Mouse (Mus musculus) mouse trophoblast stem cell (cell line): ENCODE results near the gene Ica1.

Source experiments
- in situ Hi-C, 2 experiments: fragments of 300-500 bp; cut with MseI, MboI; formaldehyde crosslinking; loops; 2 replicates in 1 of 2; 3 replicates in 1 of 2; pipeline ENCODE4 v1.15.1; 2025

The Ica1 gene

DNA sequence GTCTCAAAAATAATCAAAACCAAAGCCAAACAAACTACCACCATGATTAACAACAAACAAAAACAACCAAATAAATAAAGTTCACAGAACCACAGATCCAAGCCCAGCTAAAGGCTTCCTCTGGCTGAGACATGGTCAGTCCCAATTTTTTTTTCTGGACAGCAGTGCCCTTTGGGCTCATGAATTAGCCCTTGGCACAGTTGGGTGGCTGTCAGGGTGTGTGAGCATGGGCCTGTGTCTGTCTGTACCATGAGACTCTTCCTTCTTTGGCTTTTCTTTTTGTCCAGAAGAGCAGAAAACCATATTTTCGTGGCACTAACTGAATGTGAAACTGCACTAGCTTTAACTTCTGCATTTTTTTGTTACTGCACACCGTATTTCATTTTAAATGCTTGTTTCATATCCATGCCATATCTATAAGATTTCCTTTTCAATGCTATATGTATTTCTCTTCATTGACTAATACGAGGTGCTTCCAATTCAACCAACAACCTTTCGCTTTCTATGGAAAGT is 34.0 kb downstream of the Ica1 start:
- in situ Hi-C loops = no loop called here

DNA sequence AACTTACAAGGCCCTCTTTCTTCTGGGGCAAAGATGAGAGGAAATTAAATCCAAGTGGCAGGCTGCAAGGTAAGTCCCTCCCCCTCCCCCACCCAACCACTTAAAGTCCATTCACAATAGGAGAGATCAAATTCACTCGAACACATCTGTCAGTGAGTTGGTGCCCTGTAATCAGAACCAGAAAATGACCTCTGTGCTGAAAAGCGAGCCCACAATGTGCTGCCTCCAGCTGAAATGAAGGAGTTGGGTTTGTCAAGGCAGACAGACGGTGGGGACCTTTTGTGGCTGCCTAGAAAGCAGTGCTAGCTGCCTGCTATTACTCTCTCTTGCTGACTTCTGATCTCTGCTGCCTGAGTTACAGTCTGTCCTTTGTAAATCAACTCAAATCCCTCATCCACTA is 35.8 kb downstream of the Ica1 start:
- in situ Hi-C loops = no loop called here

DNA sequence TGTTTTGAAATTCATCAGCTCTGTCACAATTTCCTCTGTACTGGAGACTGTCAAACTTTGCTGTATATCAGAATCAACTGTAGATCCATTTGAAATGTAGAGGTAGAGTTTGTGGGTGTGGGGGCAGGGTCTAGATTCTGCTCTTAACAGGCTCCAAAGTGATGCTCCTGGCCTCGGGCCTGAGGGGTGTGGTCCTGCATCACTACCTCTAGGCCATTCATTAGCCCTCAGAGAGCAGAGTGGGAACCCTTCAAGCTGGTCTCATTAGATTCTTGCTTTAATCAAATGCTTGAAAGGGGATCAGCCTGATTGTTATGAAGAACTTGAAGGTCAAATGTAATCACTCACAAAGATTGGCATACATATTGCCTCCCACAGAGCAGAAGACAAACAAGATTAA is 36.6 kb downstream of the Ica1 start:
- in situ Hi-C loops = no loop called here

DNA sequence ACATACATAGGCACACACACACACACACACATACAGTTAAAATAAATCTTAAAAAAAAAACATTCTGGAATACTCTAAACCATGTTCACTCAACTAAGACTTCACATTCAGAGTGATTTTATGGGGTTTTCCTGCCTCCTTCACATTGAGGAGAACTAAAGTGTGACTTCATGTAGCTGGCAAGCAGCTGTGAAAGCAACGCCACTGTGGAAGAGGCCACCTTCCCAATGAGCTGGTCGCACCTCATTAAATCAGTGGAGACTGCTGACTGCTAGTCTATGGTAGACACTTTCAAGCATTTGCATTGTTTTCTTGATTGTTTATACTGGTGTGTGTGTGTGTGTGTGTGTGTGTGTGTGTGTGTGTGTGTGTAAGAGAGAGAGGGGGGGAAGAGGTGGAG is 38.2 kb downstream of the Ica1 start:
- in situ Hi-C loops = no loop called here

DNA sequence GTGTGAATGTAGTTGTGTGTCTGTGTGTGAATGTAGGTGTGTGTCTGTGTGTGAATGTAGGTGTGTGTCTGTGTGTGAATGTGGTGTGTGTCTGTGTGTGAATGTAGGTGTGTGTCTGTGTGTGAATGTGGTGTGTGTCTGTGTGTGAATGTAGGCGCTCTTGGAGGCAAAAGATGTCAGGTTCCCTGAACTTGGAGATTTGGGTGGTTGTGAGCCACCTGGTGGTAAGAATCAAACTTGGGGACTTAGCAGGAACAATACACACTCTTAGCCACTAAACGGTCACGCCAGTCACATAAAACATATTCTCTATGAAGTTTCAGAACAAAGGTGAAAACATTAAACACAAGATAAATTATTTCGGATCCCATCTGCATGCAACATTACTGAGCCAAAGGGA is 39.9 kb downstream of the Ica1 start:
- in situ Hi-C loops = no loop called here

DNA sequence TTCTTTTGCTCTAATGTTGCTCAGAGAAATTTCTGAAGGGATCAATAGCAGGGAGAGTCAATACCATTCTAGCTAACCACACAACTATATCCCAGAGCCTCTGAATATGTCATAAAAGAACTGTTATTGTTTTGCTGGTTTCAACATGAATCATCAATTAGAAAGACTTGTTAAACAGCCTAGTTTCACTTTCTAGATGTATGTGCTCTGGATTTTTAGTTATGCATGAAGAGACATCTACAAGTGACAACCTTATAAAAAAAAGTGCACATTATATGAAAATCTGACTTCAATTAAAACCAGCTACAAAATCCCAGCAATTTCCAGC is 41.8 kb downstream of the Ica1 start:
- in situ Hi-C loops = no loop called here

DNA sequence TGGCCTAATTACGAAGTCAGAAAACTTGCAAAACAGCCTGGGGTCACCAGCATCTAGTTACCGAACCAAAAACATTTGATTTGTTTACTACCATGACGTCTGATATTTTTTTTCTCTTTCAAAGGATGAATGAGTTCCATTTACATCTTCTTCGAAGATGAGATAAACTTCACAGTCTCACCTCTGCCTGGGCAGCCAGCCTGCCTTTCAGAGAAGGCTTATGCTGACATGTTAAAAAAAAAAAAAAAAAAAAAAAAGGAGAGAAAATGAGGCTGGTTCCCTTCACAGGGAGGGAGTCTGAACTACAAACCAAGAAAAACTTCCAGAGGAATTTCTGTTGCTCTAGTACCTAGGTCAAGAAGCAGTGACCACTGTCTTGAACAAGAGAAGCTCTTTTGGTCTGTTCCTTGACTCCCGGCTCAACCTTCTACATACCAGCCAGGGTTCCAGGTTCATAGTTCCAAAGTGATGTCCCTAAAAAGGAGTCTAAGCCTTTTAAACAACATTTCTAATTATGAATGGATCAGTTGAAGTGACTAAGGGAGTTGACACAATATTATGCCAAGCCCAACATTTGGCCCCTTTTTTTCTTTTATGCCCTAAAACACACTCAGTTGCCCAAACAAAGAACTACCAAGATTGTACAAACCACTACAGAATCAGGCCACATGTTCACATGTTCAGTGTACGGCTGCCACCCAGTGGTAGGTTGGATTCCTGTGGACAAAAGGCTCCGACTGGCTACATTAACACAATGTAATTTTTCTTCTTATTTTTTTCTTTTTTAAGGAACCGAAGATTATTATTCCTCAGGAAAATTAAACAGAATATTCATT is 42.4 kb downstream of the Ica1 start:
- in situ Hi-C loops = no loop called here

DNA sequence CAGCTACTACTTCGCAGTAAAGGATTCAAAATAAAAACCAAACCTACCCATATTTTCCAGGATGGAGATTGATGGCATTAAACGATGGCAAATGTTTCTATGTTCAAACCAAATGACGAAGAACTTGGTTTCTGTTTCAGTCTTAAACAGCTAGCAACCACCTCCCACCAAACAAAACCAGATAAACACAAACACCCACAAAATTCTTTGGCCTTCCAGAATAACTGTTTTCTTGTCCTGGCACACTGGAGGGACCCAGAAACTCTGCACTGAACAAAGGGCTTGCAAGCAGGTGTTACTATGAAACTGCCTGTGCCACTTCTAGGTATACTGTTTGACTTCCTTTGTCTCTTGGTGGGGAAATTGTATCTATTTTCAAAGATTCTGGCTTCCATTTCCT is 43.2 kb downstream of the Ica1 start:
- in situ Hi-C loops = no loop called here

DNA sequence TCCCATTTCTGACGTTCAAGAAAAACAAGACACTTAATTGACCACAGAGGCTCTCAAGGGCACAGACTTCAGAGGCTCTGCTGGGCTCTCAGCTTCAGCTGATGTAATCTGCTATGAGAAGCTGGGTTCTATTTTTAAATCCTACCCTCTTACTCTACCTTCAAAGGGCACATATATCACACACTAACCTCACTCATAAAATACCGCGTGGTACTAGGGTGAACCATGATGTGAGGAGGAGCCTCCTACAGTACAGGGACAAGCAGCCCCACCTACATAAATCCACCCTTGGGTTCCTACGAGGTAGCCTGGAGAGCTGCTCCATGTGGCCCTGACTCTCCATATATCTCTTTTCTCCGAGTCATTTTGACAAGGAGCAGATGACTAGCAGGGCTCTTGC is 45.8 kb downstream of the Ica1 start:
- in situ Hi-C loops = no loop called here

DNA sequence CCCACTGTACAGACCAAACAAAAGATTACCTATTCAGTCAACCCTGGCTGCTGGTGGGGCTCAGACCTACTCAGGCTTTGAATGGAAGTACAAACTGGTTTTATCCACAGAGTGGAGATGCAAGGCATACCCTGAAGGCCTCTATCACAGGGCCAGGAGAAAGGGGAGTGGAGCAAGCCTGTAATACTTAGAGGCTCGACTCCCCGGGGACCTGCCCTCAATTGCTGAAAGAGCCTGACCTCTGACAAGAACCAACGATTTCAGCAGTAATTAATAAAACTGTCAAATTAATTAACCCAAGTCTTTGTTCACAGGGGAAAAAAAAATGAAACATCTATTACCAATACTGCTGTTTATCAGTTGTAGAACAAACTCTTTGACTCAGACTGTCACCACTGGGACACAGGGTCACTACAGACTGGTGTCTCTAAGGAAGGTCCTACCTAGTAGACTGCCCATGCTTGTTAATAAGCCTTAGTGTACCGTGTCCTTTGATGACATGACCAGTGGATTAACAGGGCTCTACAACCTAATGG is 46.6 kb downstream of the Ica1 start:
- in situ Hi-C loops = no loop called here

DNA sequence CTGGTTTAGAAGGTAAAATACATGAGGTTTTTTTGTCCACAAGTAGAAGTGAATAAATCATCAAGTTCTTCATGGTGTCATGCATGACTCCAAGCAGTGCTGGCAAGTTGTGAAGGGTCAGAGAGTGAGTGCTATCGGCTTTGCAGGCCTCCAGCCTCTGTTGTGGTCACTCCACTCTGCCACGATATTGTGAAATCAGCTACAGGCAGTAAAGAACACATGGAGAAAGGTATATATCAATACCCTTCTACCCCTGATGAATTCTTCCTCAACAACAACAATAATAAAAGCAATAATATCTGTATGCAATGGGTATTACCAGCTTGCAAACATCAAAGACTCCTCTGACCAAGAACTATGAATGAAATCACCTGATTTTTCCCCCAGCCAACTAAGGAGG is 47.9 kb downstream of the Ica1 start:
- in situ Hi-C loops = no loop called here

DNA sequence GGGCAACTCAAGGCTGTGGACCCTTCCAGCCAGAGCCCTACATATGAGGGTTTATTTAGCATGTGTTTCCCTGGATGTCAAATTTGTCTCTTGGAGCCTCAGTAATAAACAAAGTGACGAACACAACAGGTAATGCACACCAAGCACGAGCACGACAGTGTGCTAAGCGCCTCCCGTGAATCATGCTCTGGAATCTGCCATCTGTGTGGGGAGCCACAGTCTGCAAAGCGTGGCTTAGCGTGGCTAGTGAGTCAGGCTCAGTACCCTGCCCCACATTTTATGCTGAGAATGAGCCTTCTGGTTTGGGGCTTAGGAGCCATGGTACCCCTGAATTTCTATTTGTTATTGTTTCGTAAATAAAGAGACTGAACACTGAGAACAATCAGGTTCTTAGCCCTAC is 50.5 kb downstream of the Ica1 start:
- in situ Hi-C loops = no loop called here

DNA sequence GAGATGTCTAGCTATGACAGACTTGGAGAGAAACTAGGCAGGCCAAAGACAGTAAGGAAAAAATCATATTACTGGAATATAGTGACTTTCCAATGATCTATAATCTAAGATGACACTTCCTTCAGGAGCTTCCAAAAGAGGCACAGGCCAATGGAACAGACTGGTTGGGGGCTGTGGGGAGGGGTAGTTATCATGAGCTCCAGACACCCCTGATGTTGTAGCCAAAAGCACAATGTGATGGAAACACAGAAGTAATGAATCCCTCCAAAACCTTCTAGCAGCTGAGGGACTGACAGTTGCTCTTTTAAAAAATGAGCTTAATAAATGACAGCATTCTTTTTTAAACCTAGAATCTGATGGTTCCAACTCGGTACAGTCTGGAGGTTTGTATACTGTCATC is 52.7 kb downstream of the Ica1 start:
- in situ Hi-C loops = no loop called here

DNA sequence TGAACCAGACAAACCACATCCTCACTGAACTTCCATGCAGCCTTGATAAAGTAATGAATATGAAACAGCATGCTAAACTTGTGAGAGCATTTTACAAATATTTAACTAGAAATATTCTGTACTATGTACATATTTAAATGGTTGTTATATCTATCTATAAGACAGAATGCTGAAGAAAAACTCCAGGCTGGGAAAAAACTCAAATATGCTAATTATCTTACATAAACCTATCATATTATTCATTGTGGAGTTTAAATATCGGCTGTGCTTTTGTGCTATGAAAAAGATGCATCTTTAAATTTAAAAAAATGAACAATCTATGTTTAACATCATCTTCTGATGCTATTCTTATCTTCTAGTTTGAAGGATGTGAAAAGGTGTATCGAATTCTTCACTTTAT is 58.6 kb downstream of the Ica1 start:
- in situ Hi-C loops = no loop called here

DNA sequence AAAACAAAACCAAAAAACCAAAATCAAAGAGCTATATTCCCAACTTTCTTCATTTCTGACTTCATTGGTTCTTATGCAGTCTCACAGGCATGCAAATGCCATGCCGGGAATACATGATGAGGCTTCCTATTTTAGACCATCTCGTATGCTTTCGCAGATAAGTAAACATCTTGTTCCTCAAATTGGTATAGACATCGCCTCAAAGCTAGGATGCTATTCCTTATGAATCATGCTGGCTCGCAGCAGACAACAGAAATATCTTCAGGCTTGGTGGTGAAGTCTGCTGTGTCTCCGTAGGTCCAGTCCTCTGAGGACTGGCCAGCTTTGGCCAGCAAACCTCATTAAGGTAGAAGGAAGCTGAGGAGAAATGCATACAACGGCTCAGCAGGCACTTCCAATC is 60.3 kb downstream of the Ica1 start:
- in situ Hi-C loops = no loop called here

DNA sequence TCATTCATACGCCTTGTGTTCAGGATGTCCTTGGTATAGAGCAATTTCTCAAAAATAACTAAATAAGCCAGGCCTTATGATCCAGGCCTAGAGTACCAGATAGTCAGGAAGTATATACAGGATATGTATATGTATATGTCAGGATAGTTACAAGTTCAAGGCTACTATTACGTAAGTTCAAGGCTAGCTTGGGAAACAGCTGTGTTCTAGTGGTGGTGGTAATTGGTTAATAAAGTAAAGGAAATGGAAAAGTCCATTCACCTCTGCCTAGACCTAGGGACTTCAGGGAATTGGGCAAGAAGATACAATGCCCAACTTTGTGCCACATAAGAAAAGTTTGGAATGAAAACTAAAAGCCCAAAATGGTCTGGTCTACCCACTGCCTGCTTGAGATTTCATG is 61.7 kb downstream of the Ica1 start:
- in situ Hi-C loops = no loop called here

DNA sequence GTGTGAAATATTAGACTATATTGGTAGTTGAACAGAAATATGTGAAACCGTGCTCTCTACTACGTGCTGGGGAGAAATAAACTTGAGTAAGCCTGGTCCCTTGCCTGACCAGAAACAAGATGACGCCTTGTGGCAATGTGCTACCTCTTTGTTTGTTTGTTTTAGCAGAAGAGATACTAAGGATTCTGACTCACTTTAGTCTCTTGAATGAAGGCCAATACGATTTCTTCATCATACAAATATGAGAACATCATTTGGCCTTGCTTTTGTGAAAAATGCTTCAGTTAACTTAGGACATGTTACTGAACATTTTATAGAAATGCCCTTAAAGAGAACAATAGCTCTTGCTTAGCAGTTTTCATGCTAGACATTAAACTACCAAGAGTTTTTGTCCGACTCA is 67.0 kb downstream of the Ica1 start:
- in situ Hi-C loops = no loop called here

DNA sequence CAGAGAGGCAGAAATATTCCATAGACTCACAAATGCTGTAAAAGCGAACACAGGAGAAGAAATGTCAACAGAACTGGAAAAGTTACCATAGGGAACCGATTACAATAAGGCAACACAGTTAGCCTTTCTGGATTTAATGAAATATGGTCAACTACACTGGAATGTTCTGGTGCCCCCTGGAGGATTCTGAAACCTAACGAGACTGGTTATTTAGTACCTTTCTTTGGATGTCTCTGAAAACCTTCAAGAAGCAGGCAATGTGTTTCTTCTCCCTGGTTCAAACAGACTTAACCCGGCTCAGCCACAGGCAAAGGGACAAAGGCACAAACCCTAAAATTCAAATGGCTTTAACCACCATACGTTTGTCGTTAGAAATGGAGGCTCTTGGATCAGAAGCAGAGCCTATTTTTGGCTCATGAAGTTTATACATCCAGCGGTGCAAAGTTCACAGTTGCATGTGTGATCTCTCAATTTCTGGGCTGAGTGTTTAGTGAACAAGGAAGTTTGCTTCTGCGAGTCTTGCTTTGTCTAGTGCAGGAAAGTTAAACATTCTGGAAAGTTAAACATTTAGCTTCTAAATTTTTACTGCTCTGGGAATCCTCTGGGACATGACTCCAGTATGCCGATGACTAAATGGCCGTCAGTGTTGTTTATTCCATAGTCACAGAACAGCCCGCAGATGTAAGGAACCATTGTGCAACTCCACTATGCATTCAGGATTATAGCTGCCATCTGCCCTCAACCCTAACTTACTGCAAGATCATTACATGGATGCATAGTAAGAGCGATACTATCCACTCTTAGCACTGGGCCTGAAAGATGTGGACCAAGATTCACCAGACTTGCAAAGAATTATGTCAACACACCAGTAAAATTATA is 83.4 kb downstream of the Ica1 start:
- in situ Hi-C loops = no loop called here

DNA sequence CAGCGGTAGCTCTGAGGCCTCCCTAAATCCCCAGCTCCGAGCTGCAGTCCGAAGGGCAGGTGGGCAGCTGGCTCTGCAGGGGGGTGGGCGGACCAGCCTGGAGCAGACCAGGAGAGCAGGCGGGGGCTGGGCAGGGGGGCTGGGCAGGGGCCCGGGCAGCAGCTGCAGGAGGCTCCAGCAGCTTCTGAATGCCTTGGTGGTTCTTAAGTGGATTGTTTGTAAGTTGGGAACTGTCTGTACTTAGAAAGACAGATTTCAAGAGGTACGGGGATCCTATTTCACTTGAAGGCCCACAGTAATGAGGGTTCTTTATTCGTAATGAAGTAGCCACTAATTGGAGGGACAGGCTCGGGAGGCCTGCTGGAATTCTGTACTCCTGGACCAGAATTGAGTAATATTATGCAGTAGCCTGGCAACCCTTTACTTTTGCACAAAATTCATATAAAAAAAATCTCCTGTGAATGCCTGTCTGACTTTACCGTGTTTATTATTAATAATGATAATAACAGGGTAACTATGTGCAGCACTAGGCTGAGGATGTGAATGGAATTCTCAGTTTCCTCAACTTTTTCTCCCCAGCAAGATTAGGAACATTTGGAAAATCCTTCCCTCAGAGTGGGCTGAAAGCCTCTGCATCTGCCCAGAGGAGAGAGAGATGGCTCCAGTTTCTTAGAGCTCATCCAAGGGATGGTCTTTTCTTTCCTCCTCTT is 84.2 kb downstream of the Ica1 start:
- in situ Hi-C loops = no loop called here

DNA sequence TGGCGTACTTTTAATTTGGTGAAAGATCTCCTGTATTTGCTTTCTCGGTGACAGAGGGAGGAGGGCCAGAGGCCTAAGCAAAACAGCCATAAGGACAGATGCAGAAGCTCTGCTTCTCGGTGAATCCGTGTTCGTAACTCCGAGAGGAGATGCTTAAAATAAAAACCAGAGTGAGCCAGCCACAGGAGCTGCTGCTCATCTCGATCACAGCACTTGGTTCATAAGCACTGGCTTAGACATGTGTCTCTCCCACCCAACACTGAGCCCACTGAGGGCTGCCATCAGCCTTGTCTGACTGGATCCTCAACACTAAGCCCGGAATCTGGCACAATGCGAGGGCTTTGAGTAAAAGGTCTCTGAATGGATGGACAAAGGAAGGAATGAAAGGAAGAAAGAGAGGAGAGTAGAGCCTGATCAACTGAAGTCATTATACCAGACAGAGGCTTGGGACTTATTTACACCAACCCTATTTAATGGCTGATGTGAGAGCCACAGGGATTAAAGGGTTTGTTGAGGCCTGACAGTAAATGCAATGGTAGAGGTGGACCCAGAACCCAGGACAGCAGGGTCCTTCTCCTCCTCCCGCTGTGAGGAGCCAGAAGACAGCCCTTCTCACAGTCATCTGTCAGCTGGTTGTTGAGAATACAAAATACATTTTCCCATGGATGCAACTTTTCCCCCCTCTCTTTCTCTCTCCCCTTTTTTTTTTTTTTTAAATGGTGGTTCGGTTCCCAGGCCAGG is 85.0 kb downstream of the Ica1 start:
- in situ Hi-C loops = no loop called here

DNA sequence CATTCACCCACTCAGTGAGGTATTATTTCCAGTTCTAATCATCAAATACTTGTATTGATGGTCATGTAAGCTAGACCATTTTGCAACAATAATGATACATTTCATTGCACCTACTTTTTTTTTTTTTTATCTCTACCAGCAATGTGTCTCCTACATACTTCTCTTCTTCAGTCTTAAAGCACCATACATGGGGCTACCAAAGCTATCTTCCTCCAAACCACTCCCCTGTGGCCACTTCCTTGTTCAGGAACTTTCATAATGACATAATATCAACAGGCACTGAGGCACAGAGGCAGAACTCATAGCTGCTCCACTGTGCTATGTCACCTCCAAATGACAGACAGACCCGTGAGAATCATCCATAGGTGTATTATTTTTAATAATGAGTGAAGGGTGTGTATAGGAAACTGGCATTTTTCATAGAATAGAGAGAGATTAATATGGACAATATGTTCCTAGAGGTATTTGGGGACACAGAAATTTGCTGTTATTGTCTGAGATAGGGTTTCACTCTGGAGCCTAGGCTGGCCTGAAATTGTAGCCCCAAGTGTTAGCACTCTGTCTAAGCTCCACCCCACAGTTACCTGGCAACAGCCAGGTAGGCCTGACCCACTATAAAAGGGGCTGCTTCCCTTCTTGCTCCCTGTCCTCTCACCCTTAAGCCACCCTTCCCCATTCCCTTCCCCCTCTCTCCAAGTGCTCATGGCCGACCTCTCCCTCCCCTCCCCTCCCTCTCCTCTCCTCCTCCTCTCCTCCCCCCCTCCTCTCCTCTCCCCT is 86.9 kb downstream of the Ica1 start:
- in situ Hi-C loops = no loop called here
